Mouse (Mus musculus) stomach, postnatal 0 days (tissue): Measurements from ENCODE around the gene Lrp3.

Experiments used
- CTCF ChIP-seq: IDR thresholded peaks from 2 replicates; pipeline ENCODE4 v1.5.1; 2016; ENCODE audit warnings: antibody characterized with exemption, low read depth, mild to moderate bottlenecking, moderate library complexity
- EP300 ChIP-seq: optimal IDR thresholded peaks from 2 replicates; pipeline ENCODE3; 2016; ENCODE audit warnings: antibody characterized with exemption

- TF ChIP-seq CTCF, result no peak
- TF ChIP-seq EP300, result no peak
These were observed 47.4 kb downstream of the Lrp3 start for GRCm38 (mm10) chr7:35167925-35168324.
